Mouse (Mus musculus) inflammation-experienced regulatory T-cells, adult 6 months (primary cell): ENCODE data around the gene Angptl7. TPM values are rescaled to one million over a fixed set of nuclear protein-coding genes. Genes with fewer than 3 reads are reported as not detected.

Experiments
- ATAC-seq: one replicate; pipeline ENCODE4 v1.8.0; 2017
- polyA plus RNA-seq, 3 experiments: library from polyadenylated mRNA; unstranded; fragments of 100-300 nt; shearing (Covaris generic); gene quantifications; one replicate each; pipeline ENCODE4 v1.2.1; 2017

Angptl7 gene
- polyA plus RNA-seq, 3 experiments from 2014 or later = 0.16 to 0.61 (median 0.36) TPM

GRCm38 (mm10) chr4:148495160-148495559 lies 5.1 kb downstream of the Angptl7 start:
- no peak for ATAC-seq

GRCm38 (mm10) chr4:148491448-148491847 lies 8.8 kb downstream of the Angptl7 start:
- ATAC-seq = no peak

DNA sequence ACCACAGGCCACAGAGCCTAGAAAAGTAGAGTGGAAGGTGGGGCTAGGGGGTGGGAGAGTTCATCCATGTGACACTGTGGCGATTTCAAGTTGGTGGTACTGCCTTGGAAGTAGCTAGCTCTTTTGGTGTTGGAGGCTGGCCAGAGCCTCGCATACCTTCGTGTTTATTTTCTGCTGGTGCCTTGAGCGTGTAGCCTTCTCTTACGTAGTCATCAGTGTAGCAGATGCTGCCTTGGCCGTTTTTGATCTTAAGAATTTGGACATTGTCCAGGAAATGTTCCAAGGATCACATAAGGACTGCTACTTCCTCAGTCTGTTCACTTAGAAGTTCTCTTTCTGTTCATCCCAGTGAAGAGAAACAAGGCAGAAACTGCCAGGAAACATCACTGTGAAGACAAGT lies 9.8 kb downstream of the Angptl7 start:
- no peak for ATAC-seq

DNA sequence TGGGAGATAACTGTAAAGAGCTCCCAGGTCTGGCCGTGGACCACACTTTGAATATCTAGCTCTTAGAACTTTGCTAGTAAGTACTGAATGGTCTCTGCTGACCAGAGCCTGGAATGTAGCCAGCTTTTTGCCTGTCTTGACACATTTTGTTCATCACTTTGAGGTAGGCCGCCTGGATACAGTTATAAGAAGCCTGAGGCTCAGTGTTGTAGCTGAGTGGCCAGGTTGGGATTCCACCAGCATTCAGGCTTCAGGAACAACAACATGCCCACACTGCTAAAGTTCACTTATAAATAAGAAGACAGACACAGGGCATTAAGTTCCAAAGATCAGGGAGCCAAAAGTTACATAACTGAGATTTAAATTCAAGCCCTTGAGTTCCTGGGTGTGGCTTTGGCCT lies 12.4 kb downstream of the Angptl7 start:
- no peak for ATAC-seq

DNA sequence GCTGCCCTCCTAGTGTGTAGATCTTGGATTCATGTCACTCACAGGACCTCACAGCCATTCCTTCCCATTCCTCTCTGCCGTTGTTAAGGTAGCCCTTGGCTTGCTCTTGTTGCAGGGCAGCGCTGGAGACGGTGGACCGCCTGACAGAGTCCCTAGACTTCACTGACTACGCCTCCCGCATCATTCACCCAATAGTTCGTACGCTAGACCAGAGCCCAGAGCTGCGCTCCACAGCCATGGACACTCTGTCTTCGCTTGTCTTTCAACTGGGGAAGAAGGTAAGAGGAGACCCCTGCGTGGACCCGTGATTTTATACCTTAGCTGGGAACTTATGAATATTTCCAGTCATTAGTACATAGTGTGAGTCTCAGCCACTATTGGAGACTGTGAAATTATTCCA lies 15.7 kb downstream of the Angptl7 start:
- no peak for ATAC-seq

- ATAC-seq = no peak
These were observed 18.6 kb downstream of the Angptl7 start for GRCm38 (mm10) chr4:148481557-148482168.

DNA sequence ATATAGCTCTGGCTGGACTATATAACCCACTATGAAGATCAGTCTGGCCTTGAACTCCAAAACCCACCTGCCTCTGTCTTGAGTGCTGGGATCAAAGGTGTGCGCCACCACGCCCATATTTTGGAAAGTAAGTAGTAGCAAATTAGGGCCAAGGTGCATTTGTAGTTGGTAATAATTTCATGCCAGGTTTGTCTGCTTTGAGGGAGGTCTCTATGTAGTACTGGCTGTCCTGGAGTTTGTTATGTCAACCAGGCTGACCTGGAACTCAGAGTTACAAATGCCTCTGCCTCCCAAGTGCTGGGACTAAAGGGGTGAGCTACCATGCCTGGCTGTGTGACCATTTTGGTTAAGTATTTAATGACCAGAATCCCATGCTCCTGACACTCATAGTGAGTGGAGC lies 20.0 kb downstream of the Angptl7 start:
- ATAC-seq = no peak

- no peak for ATAC-seq
These were observed 26.8 kb downstream of the Angptl7 start for GRCm38 (mm10) chr4:148473496-148473895.

DNA sequence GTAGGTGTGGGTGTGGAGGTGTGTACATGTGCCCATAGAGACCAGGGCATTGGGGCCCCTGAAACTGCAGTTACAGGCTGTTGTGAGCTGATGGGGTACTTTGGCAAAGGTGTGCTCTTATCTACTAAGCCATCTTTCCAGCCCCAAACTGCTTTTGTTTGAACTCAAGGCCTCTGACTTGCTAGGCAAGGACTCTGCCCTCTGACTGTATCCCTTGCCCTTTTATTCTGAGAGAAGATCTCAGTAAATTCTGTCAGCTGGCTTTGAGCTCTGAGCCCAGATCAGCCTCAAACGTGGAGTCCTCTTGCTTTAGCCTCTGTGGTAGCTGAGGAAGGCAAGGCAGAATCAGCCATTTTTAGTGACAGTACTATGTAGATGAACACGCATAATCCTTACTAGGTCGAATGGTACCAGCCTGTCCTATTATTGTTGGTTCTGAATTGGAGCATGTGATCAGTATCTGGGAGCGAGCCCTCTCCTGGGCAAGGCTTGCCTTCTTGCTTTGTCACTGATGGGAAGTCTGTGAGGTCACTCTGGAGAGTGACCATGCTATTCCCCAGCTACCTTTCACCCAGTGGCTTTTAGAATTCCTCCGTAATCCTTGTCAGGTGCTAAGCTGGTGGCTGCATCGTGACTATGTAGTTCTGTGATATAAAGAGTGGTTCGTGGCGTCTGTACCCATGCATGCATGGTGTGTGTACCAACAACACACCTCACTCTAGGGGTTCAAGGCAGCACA lies 27.7 kb downstream of the Angptl7 start:
- no peak for ATAC-seq

- ATAC-seq = no peak
These were observed 28.9 kb downstream of the Angptl7 start for GRCm38 (mm10) chr4:148471363-148471806.

DNA sequence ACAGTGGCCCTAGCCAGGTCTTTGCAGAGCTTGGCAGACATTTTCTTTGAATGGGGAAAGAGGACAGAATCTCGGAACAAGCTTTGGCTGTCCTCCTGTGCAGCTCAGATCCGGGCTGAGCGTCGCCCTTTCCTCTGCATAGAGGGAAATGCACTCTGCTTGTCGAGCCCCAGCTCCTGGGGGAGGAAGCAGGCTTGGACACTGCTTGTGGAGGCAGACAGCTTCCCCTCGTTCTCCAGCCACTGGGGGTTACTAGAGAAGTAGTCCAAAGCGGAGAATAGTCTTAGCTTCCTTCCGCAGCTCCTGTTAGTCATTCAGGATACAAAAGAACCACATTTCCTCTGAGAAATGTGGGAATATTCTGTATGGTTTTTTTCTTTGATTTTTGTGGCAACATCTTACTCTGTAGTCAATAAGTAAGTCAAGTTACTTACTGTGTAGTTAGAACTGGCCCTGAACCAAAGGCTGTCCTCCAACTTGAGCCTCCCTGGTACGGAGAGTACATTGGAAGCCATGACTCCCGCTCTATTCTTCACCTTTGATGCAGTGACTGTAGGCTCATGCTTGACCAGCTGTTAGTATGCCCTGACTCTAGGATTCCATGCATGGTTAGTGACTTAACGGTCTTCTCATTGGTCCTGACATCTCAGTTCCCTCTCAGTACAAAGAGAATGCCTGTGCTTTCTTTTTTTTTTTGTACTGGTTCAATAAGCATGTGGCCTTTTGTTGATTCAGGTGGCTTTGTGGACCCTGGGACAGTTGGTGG lies 30.6 kb downstream of the Angptl7 start:
- ATAC-seq = no peak

- ATAC-seq = no peak
These were observed 31.9 kb downstream of the Angptl7 start for GRCm38 (mm10) chr4:148468396-148468795.

GRCm38 (mm10) chr4:148466511-148467079 lies 33.7 kb downstream of the Angptl7 start:
- ATAC-seq = no peak

DNA sequence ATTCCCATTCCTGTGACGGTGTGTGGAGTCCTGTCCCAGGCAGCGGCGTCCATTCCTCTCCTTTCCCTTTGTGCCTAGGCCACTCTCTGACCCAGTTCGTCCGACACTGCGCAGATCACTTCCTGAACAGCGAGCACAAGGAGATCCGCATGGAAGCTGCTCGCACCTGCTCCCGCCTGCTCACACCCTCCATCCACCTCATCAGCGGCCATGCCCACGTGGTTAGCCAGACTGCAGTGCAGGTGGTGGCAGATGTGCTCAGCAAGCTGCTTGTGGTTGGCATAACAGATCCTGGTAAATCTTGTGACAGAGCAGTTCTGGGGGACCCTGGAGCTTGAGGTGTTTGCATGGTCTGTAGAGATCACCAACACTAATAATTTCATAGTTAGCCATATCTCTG lies 35.4 kb downstream of the Angptl7 start:
- no peak for ATAC-seq

DNA sequence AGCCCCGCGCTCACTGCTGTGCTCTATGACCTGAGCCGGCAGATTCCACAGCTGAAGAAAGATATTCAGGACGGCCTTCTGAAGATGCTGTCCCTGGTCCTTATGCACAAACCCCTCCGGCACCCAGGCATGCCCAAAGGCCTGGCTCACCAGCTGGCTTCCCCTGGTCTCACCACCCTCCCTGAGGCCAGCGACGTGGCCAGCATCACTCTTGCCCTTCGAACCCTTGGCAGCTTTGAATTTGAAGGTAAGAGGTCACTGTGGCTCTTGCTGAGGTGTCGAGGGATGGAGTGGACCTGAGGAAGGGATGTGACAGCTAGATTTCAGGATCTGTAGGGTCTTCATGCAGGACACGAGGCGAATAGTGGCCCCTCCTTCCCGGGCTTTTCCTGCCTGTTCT lies 36.0 kb downstream of the Angptl7 start:
- no peak for ATAC-seq

- no peak for ATAC-seq
These were observed 36.9 kb downstream of the Angptl7 start for GRCm38 (mm10) chr4:148463208-148463960.

- ATAC-seq = no peak
These were observed 37.5 kb downstream of the Angptl7 start for GRCm38 (mm10) chr4:148462717-148463116.

DNA sequence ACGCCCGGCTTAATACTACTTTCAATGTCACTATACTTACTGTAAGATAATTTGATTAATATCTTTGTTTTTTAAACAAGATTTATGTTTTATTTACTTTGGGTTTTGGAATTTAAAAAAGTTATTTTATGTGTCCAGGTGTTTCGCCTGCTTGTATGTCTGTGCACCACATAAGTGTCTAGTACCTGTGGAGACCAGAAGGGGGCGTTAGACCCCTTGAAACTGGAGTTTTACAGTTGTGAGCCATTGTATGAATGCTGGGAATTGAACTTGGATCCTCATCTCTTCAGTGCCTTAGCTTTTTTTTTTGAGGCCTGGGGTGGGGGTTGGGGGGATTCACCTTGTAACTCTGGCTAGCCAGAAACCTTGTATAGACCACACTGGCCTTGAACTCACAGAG lies 38.5 kb downstream of the Angptl7 start:
- no peak for ATAC-seq

GRCm38 (mm10) chr4:148460656-148461284 lies 39.5 kb downstream of the Angptl7 start:
- no peak for ATAC-seq

DNA sequence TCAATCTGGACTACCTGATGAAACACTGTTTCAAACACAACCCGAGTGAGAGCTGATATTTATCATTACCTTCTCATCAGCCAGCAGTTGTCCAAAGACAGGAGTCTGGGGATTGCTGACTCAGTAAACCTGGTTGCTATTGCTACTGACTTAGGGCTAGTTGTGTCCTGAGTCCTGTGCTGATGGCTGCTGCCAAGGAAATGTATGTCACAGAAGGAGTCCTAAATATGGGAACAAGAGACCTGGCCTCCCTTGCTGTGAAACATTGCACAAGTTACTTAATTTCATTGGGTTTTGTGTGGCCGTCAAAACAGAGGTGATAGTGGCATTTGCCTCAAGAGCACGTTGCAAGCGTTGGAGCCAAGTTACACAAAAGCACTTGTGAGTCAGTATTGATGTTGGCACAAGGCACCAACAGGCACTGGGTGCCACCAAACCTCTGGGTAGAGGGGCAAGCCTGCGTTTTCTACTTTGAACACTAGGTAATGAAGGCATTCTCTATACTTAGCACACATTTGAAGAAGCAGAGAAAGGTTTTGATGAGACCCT lies 44.7 kb downstream of the Angptl7 start:
- no peak for ATAC-seq

DNA sequence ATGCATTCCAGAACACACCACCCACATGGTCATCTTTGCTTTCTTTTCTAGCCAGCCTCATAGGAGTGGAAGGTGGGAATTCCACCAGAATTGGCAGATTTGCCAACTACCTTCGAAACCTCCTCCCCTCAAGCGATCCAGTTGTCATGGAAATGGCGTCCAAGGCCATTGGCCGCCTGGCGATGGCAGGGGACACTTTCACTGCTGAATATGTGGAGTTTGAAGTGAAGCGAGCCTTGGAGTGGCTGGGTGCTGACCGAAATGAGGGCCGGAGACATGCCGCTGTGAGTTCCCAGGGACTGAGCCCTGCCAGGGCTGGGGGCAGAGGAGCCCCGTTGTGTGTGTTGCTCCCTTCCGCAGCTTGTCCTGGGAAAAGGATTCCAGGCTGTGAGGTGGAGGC lies 46.6 kb downstream of the Angptl7 start:
- ATAC-seq = no peak

GRCm38 (mm10) chr4:148448853-148449245 lies 51.4 kb downstream of the Angptl7 start:
- ATAC-seq = no peak
